Mouse (Mus musculus) lung, adult 10 weeks (tissue): ENCODE data around the gene Prl8a6. TPM values are rescaled to one million over a fixed set of nuclear protein-coding genes. Genes with fewer than 3 reads are reported as not detected.

Experiments used
- polyA plus RNA-seq: library from polyadenylated mRNA; stranded (reverse); fragments of 350-450 nt; fragmentation: Illumina TruSeq; extraction: RNeasy Lipid Tissue Mini Kit (QIAGEN cat#74804); gene quantifications from one replicate; pipeline ENCODE4 v1.2.3, GENCODE M21; 2014; ENCODE audit warnings: low read depth, low replicate concordance; ENCODE audit not compliant: insufficient read depth

Prl8a6 gene
- polyA plus RNA-seq, result not detected

GRCm38 (mm10) chr13:27438588-27438987 is at the start of gene Prl8a6:
Gene Prl8a6, minus strand, starts transcription at chr13:27438688.

GRCm38 (mm10) chr13:27390746-27391145 is 47.7 kb downstream of the Prl8a6 start, which contains the start of gene Prl2b1:
Gene Prl2b1, minus strand, starts transcription at chr13:27390846.

Other genes starting within 250 kb of the Prl8a6 start
- not detected for gene Prl3c1, start 242.0 kb downstream of the Prl8a6 start, polyA plus RNA-seq
- not detected for gene Prl3b1, start 196.8 kb downstream of the Prl8a6 start, polyA plus RNA-seq
- gene Prl3a1, start 179.3 kb downstream of the Prl8a6 start, polyA plus RNA-seq, result not detected
- gene Prl6a1, start 126.1 kb downstream of the Prl8a6 start, polyA plus RNA-seq, result not detected
- gene Prl8a2, start 93.0 kb downstream of the Prl8a6 start, polyA plus RNA-seq, result not detected
- gene Prl2b1, start 47.8 kb downstream of the Prl8a6 start, polyA plus RNA-seq, result not detected
- not detected for gene Prl8a8, start 74.5 kb upstream of the Prl8a6 start, polyA plus RNA-seq
- not detected for gene Prl8a9, start 125.9 kb upstream of the Prl8a6 start, polyA plus RNA-seq
- gene Prl8a1, start 143.5 kb upstream of the Prl8a6 start, polyA plus RNA-seq, result not detected
- gene Prl7b1, start 171.9 kb upstream of the Prl8a6 start, polyA plus RNA-seq, result not detected
- not detected for gene Prl7a1, start 203.8 kb upstream of the Prl8a6 start, polyA plus RNA-seq
- not detected for gene Prl7a2, start 229.3 kb upstream of the Prl8a6 start, polyA plus RNA-seq